Mouse (Mus musculus) heart, postnatal 10 days (tissue): ENCODE measurements at regions not wholly inside any gene's neighbourhood (a gene's known extent, or its start where the extent isn't known, plus 50 kb on each side); places are given as distances from the start of the nearest gene placed in this dataset.

Experiments
- DNase-seq, 2 experiments: peaks; one replicate each; pipeline ENCODE4 v3.0.0; 2021
- intact Hi-C: fragments of 180-260 bp; cut with DNase I; formaldehyde crosslinking; loops from one replicate; pipeline ENCODE4 v1.15.1; 2025

GRCm38 (mm10) chr1:40907813-40908212, 102.4 kb downstream of the Tmem182 start:
- no peak for DNase-seq
- intact Hi-C loops, result no loop called here

- DNase-seq, result no peak
- intact Hi-C loops, result no loop called here
Observed at GRCm38 (mm10) chr1:40913591-40913990, 108.2 kb downstream of the Tmem182 start.

GRCm38 (mm10) chr1:40924271-40924670, 118.9 kb downstream of the Tmem182 start:
- no peak for DNase-seq
- intact Hi-C loops, result no loop called here

- intact Hi-C loops, result no loop called here
- no peak for DNase-seq
Observed at GRCm38 (mm10) chr1:40924780-40925179, 119.4 kb downstream of the Tmem182 start.

GRCm38 (mm10) chr1:40931374-40931773, 126.0 kb downstream of the Tmem182 start:
- no peak for DNase-seq
- intact Hi-C loops, result no loop called here

- intact Hi-C loops, result no loop called here
- no peak for DNase-seq
Observed at GRCm38 (mm10) chr1:40936729-40937128, 131.3 kb downstream of the Tmem182 start.

GRCm38 (mm10) chr1:40942751-40943150, 137.3 kb downstream of the Tmem182 start:
- intact Hi-C loops, result no loop called here
- peak in 1 of 2 experiments; percentile 1 for DNase-seq

GRCm38 (mm10) chr1:40943165-40943564, 137.8 kb downstream of the Tmem182 start:
- no peak for DNase-seq
- intact Hi-C loops, result no loop called here

GRCm38 (mm10) chr1:40950641-40951040, 145.2 kb downstream of the Tmem182 start:
- intact Hi-C loops, result no loop called here
- no peak for DNase-seq

- intact Hi-C loops, result no loop called here
- no peak for DNase-seq
Observed at GRCm38 (mm10) chr1:40954720-40955163, 149.3 kb downstream of the Tmem182 start.

GRCm38 (mm10) chr1:40967768-40968504, 162.5 kb downstream of the Tmem182 start:
- intact Hi-C loops, result no loop called here
- DNase-seq, result peak; percentile 2 to 8

GRCm38 (mm10) chr1:40983762-40984161, 178.4 kb downstream of the Tmem182 start:
- no peak for DNase-seq
- intact Hi-C loops, result no loop called here

- intact Hi-C loops, result no loop called here
- no peak for DNase-seq
Observed at GRCm38 (mm10) chr1:40993327-40993726, 187.9 kb downstream of the Tmem182 start.

- peak; percentile 34 to 40 for DNase-seq
- intact Hi-C loops, result no loop called here
Observed at GRCm38 (mm10) chr1:41001154-41001949, 196.0 kb downstream of the Tmem182 start.

GRCm38 (mm10) chr1:41002006-41002405, 196.6 kb downstream of the Tmem182 start:
- intact Hi-C loops, result no loop called here
- no peak for DNase-seq

- DNase-seq, result peak; percentile 4 to 10
- intact Hi-C loops, result no loop called here
Observed at GRCm38 (mm10) chr1:41026943-41027342, 221.5 kb downstream of the Tmem182 start.

GRCm38 (mm10) chr1:41027540-41027978, 222.2 kb downstream of the Tmem182 start:
- intact Hi-C loops, result no loop called here
- peak; percentile 70 to 79 for DNase-seq

- intact Hi-C loops, result no loop called here
- DNase-seq, result peak in 1 of 2 experiments; percentile 5
Observed at GRCm38 (mm10) chr1:41028021-41028420, 222.6 kb downstream of the Tmem182 start.

GRCm38 (mm10) chr1:41035085-41035880, 229.9 kb downstream of the Tmem182 start:
- DNase-seq, result no peak
- intact Hi-C loops, result no loop called here

GRCm38 (mm10) chr1:41036940-41037339, 231.5 kb downstream of the Tmem182 start:
- intact Hi-C loops, result no loop called here
- no peak for DNase-seq

GRCm38 (mm10) chr1:41054426-41054955, 249.1 kb downstream of the Tmem182 start:
- intact Hi-C loops, result no loop called here
- DNase-seq, result no peak
